Mouse (Mus musculus) heart, postnatal 14 days (tissue): ENCODE data around the gene Tomm40l. TPM values are rescaled to one million over a fixed set of nuclear protein-coding genes. Genes with fewer than 3 reads are reported as not detected.

Experiments
- DNase-seq, 2 experiments: peaks; one replicate each; pipeline ENCODE4 v3.0.0; 2021 to 2022
- intact Hi-C: fragments of 180-260 bp; cut with DNase I; formaldehyde crosslinking; loops from one replicate; pipeline ENCODE4 v1.15.1; 2025
- total RNA-seq, 2 experiments: library from RNA; stranded (reverse); gene quantifications; 2 replicates each; pipeline ENCODE4 v1.2.3; 2021

The Tomm40l gene
- total RNA-seq, 2 experiments from 2014 or later = 86.2 to 92.8 TPM

GRCm38 (mm10) chr1:171171138-171171537 lies 51.2 kb downstream of the Tomm40l start:
- DNase-seq = peak in 1 of 2 experiments; percentile 24
- intact Hi-C loops = no loop called here

- no peak for DNase-seq
- intact Hi-C loops = no loop called here
These were observed 52.4 kb downstream of the Tomm40l start for GRCm38 (mm10) chr1:171169913-171170312.

- intact Hi-C loops = no loop called here
- DNase-seq = no peak
These were observed 53.4 kb downstream of the Tomm40l start for GRCm38 (mm10) chr1:171168906-171169305.

Other genes with a start within 250 kb of the Tomm40l start
- 1 to 10 TPM; 5.2 to 6.0 TPM for gene Fcgr2b, start 246.0 kb downstream of the Tomm40l start, total RNA-seq
- gene Fcgr4, start 203.6 kb downstream of the Tomm40l start, total RNA-seq = under 1 TPM; 0.22 to 0.29 TPM
- gene Fcgr3, start 157.6 kb downstream of the Tomm40l start, total RNA-seq = 10 to 100 TPM; 11.8 to 11.9 TPM
- gene Cfap126, start 108.6 kb downstream of the Tomm40l start, total RNA-seq = 1 to 10 TPM in 1 of 2 experiments, under 1 TPM in 1; 1.00 to 2.1 TPM
- 1,000 to 10,000 TPM; 1,008 to 1,038 TPM for gene Sdhc, start 71.9 kb downstream of the Tomm40l start, total RNA-seq
- gene Mpz, start 71.8 kb downstream of the Tomm40l start, total RNA-seq = 10 to 100 TPM in 1 of 2 experiments, not detected in 1; 18.9 TPM
- gene Pcp4l1, start 26.2 kb downstream of the Tomm40l start, total RNA-seq = 100 to 1,000 TPM; 180 to 188 TPM
- under 1 TPM in 1 of 2 experiments, not detected in 1; 0.14 TPM for gene Nr1i3, start 8.5 kb downstream of the Tomm40l start, total RNA-seq
- 1 to 10 TPM; 1.6 to 4.0 TPM for gene Apoa2, start 2.5 kb upstream of the Tomm40l start, total RNA-seq
- gene Fcer1g, start 11.9 kb upstream of the Tomm40l start, total RNA-seq = 10 to 100 TPM; 10.2 to 11.6 TPM
- 1 to 10 TPM; 2.9 to 3.6 TPM for gene Adamts4, start 27.9 kb upstream of the Tomm40l start, total RNA-seq
- 1,000 to 10,000 TPM; 1,236 to 1,272 TPM for gene Ndufs2, start 28.9 kb upstream of the Tomm40l start, total RNA-seq
- 10 to 100 TPM; 19.5 to 25.7 TPM for gene B4galt3, start 47.8 kb upstream of the Tomm40l start, total RNA-seq
- gene Ppox, start 58.7 kb upstream of the Tomm40l start, total RNA-seq = 10 to 100 TPM; 16.4 to 21.3 TPM
- 10 to 100 TPM; 20.0 to 22.4 TPM for gene Usp21, start 65.5 kb upstream of the Tomm40l start, total RNA-seq
- 10 to 100 TPM; 82.9 to 88.2 TPM for gene Ufc1, start 72.5 kb upstream of the Tomm40l start, total RNA-seq
- 10 to 100 TPM; 24.4 to 25.9 TPM for gene Dedd, start 106.6 kb upstream of the Tomm40l start, total RNA-seq
- 10 to 100 TPM; 20.0 to 24.6 TPM for gene Nit1, start 123.1 kb upstream of the Tomm40l start, total RNA-seq
- gene Pfdn2, start 123.2 kb upstream of the Tomm40l start, total RNA-seq = 10 to 100 TPM; 63.7 to 74.3 TPM
- gene Klhdc9, start 138.3 kb upstream of the Tomm40l start, total RNA-seq = under 1 TPM in 1 of 2 experiments, not detected in 1; 0.17 TPM
- gene Nectin4, start 147.6 kb upstream of the Tomm40l start, total RNA-seq = under 1 TPM; 0.14 to 0.15 TPM
- 1 to 10 TPM; 2.3 to 4.5 TPM for gene Arhgap30, start 166.4 kb upstream of the Tomm40l start, total RNA-seq
- 10 to 100 TPM; 42.3 to 46.1 TPM for gene Usf1, start 188.8 kb upstream of the Tomm40l start, total RNA-seq
- 1 to 10 TPM; 2.2 to 2.5 TPM for gene Tstd1, start 196.4 kb upstream of the Tomm40l start, total RNA-seq
- gene F11r, start 215.0 kb upstream of the Tomm40l start, total RNA-seq = 10 to 100 TPM; 46.3 to 48.9 TPM